19 mouse cellular contexts compared by ENCODE assay signal in genomic region chr5:31835691-31836090, GRCm38 (mm10).
DNase-seq lines count a peak whose midpoint lies in the region; ATAC-seq and TF ChIP-seq lines count a peak whose summit lies in the region.
"Had no signal": no experiment of that assay in that cellular context is flagged by ENCODE, and none has a peak within 500 bp of the region (broad histone marks: within the 10 kb centered on the region; RNA-seq: fewer than 3 reads in every experiment).

No protein-coding gene starts in this region.

- peaks cover 12% of the 10 kb centered on the region for H3K4me1 ChIP-seq in heart, embryonic 16.5 days (ENCODE audit: control insufficient read depth, insufficient read depth, low read length)
- no peaks in the 10 kb centered on the region; the same call in 1 of the 2 replicates for H3K4me1 ChIP-seq in heart, embryonic 11.5 days (ENCODE audit: control insufficient read depth, insufficient read depth, low read length)
- H3K4me1 ChIP-seq: embryonic facial prominence, embryonic 13.5 days; forebrain, embryonic 13.5 days; hindbrain, embryonic 15.5 days had no signal

- TF ChIP-seq POLR2A in myocyte (IDR thresholded peaks at IDR 0.05; ENCODE audit: insufficient read length, low read depth): no peak

- WGBS in heart, embryonic 16.5 days: 53% methylated on average over 2 of the region's 2 CpGs
- WGBS in heart, embryonic 11.5 days (ENCODE audit: insufficient replicate concordance): 70% methylated on average over 2 of the region's 2 CpGs

- no peak for ATAC-seq in heart, embryonic 16.5 days (replicated peaks; ENCODE audit: extremely low read depth, insufficient read depth, low FRiP score)
- no peak for ATAC-seq in heart, embryonic 11.5 days (replicated peaks; ENCODE audit: insufficient number of reproducible peaks, low FRiP score, low TSS enrichment)
- ATAC-seq: forebrain, embryonic 13.5 days; forebrain, postnatal 0 days; intestine, embryonic 16.5 days had no signal

- DNase-seq in 3T3-L1 (ENCODE audit: low read depth, low spot score): peak; percentile 95
- DNase-seq in Muller cell, postnatal 12 days (ENCODE audit: inconsistent ontology term): peak; percentile 89
- DNase-seq in spleen, postnatal 4 days (ENCODE audit: low spot score in 2 of 2): no peak
- no peak for DNase-seq in right cerebral cortex, postnatal 14 days
- DNase-seq: adrenal gland, postnatal 10 days; cerebellum, adult 11-12 months; cerebellum, adult 9-10 months; cerebellum, postnatal 25 days; forebrain, postnatal 0 days; gastrocnemius, postnatal 14 days; kidney, adult 8-10 months had no signal

- no peaks in the 10 kb centered on the region for H3K27me3 ChIP-seq in heart, embryonic 16.5 days (ENCODE audit: control insufficient read depth, insufficient read depth, low read length)
- no peaks in the 10 kb centered on the region for H3K27me3 ChIP-seq in heart, embryonic 11.5 days (ENCODE audit: control insufficient read depth, insufficient read depth, low read length)
- no peaks in the 10 kb centered on the region for H3K27me3 ChIP-seq in myocyte (ENCODE audit: control insufficient read depth, insufficient read depth, insufficient read length)
- H3K27me3 ChIP-seq: CH12.LX; embryonic facial prominence, embryonic 13.5 days; forebrain, embryonic 13.5 days; hindbrain, embryonic 15.5 days had no signal

- no peak overlapping the region for H3K4me3 ChIP-seq in heart, embryonic 16.5 days (ENCODE audit: low read length)
- no peak overlapping the region for H3K4me3 ChIP-seq in heart, embryonic 11.5 days (ENCODE audit: low read depth, low read length)
- H3K4me3 ChIP-seq in myocyte: no peak overlapping the region
- H3K4me3 ChIP-seq: embryonic facial prominence, embryonic 13.5 days; forebrain, embryonic 13.5 days; hindbrain, embryonic 15.5 days had no signal

- no peaks in the 10 kb centered on the region for H3K79me2 ChIP-seq in myocyte (ENCODE audit: control insufficient read depth, insufficient read depth)

- H3ac ChIP-seq in myocyte (ENCODE audit: control insufficient read depth, insufficient read length): no peak overlapping the region

- peaks cover 7% of the 10 kb centered on the region; the same call in 1 of the 2 replicates for H3K9me3 ChIP-seq in heart, embryonic 16.5 days (replicated peaks; ENCODE audit: control insufficient read depth, low read length)
- H3K9me3 ChIP-seq in heart, embryonic 11.5 days (replicated peaks; ENCODE audit: control insufficient read depth, low read length): no peaks in the 10 kb centered on the region

- H3K36me3 ChIP-seq in heart, embryonic 16.5 days (ENCODE audit: control insufficient read depth, insufficient read depth): no peaks in the 10 kb centered on the region
- H3K36me3 ChIP-seq in heart, embryonic 11.5 days (ENCODE audit: control insufficient read depth, insufficient read depth, low read length): no peaks in the 10 kb centered on the region
- peaks cover 6% of the 10 kb centered on the region for H3K36me3 ChIP-seq in myocyte (ENCODE audit: control insufficient read depth, insufficient read depth)
- H3K36me3 ChIP-seq: embryonic facial prominence, embryonic 13.5 days; hindbrain, embryonic 15.5 days had no signal

- H3K9ac ChIP-seq in heart, embryonic 16.5 days (ENCODE audit: low read length): no peak overlapping the region
- no peak overlapping the region for H3K9ac ChIP-seq in heart, embryonic 11.5 days (ENCODE audit: low read depth, low read length)
- H3K9ac ChIP-seq: embryonic facial prominence, embryonic 13.5 days; forebrain, embryonic 13.5 days; forebrain, postnatal 0 days; hindbrain, embryonic 15.5 days had no signal

- H3K4me2 ChIP-seq in heart, embryonic 16.5 days (ENCODE audit: low read depth, low read length): no peak overlapping the region
- no peak overlapping the region for H3K4me2 ChIP-seq in heart, embryonic 11.5 days
- H3K4me2 ChIP-seq in myocyte (ENCODE audit: low read depth): peak overlapping the region; percentile 36
- H3K4me2 ChIP-seq: embryonic facial prominence, embryonic 13.5 days; forebrain, embryonic 13.5 days; hindbrain, embryonic 15.5 days had no signal

- 0 out of 2 replicates have a peak overlapping the region, but pooled peaks have one; percentile 23 for H3K27ac ChIP-seq in heart, embryonic 16.5 days (ENCODE audit: low read length)
- H3K27ac ChIP-seq in heart, embryonic 11.5 days (ENCODE audit: low read depth, low read length): no peak overlapping the region
- H3K27ac ChIP-seq: embryonic facial prominence, embryonic 13.5 days; forebrain, embryonic 13.5 days; hindbrain, embryonic 15.5 days had no signal

TF ChIP-seq in myocyte, 11 proteins besides CTCF, POLR2A, EP300 and RAD21:
- TF ChIP-seq REST (IDR thresholded peaks at IDR 0.05; ENCODE audit: insufficient read depth, insufficient read length) (no peak), CEBPB (IDR thresholded peaks at IDR 0.05; ENCODE audit: insufficient read depth, poor library complexity, severe bottlenecking) (0 out of 2 replicates have a peak, but pooled peaks have one; percentile 3)
TF ChIP-seq in myocyte: peak in this region for 1.

Comparison
In these comparisons a context has a peak if more than half of its experiments do, and no peak if none do; other contexts are left out.
1. DNase-seq: peak in 3T3-L1 (single experiment) and Muller cell, postnatal 12 days (single experiment); none in spleen, postnatal 4 days (0 of 2) and right cerebral cortex, postnatal 14 days (single experiment).